Mouse (Mus musculus): ENCODE results near the gene 2310030G06Rik.

Gene 2310030G06Rik

DNA sequence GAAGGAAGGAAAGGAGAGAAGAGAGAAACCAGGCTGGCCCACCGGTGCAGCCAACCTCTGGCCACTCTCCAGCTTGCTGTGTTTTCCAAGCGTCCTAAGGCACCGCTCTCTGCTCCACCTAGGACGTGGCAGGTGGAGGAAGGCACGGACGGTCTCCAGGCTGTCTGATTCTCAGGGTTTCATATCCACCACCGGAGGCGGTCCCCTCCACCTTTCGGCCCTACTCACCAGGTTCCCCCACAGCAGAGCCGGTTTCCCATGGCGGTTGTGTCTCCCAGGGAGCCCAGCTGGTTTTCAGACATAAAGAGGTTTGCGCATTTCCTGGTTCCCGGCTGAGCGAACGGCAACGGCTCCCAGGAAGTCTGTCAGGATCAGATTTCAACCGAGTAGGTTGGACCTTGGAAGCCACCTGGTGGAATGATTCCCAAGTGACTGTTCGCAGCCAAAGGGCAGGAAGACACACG is at the start of gene 2310030G06Rik:
Gene 2310030G06Rik (minus strand): TSS at position 323 of the 464 bp plus-strand sequence.
- DNase-seq (ENCODE audit: low read depth, low spot score), result no peak

DNA sequence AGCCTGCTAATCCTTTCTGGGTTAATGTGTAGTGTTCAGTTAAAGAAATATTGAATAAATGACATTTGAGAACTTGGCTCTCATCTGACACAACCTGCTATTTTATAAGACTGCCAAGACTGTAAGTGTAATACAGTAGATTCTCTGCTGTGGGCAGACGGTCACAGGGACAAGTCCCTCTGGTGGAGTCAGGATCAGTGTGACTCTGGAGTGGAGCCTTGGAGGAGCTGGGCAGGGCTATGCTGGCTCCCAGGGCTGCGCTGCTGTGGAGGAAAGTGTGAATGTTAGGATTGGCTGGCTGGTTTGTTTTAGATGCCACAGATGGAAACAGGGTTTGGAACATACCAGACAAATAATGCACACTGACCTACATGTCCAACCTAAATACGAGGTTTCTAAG is 48.9 kb upstream of the 2310030G06Rik start:
- DNase-seq (ENCODE audit: low read depth, low spot score), result no peak

DNA sequence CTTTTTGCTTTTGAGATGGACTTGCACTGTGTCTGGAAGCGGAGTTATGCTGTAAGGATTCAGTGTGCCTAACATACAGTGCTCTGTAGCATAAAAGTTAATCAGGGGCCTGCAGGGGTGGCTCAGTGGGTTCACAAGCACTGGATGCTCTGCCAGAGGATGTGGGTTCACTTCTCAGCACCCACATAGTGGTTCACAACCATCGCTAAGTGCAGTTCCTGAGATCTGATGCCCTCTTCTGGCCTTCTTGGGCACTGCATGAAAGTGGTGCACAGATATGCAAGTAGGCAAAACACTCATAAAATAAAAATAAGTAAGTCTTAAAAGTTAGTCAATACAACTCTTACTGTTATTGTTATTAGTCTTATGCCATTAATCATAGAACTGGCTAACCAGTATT is 35.8 kb upstream of the 2310030G06Rik start:
- no peak for DNase-seq (ENCODE audit: low read depth, low spot score)

DNA sequence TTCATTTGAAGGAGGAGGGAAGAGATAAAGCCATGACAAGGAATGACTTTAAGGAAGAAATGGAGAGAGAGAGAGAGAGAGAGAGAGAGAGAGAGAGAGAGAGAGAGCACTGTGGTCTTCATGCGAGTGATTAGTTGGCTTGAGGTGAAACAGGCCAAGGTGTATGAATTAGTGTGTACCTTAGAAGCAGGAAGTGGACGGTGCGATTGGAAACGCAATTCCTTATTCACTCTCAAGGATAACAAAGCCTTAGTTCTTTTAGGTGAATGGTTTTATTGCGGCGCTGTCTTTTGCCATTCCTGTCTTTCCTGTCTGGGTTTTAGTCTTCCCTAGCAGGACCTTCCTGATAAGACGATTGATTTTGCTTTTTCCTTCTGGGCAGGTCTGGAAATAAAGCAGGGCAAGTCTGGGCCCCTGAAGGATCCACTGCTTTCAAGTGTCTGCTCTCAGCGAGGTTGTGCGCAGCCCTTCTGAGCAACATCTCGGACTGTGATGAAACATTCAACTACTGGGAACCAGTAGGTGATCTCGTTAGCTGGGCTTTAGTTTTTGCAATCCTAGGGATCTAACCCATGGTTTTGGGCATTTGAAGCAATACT is 29.9 kb upstream of the 2310030G06Rik start:
- DNase-seq (ENCODE audit: low read depth, low spot score), result no peak

DNA sequence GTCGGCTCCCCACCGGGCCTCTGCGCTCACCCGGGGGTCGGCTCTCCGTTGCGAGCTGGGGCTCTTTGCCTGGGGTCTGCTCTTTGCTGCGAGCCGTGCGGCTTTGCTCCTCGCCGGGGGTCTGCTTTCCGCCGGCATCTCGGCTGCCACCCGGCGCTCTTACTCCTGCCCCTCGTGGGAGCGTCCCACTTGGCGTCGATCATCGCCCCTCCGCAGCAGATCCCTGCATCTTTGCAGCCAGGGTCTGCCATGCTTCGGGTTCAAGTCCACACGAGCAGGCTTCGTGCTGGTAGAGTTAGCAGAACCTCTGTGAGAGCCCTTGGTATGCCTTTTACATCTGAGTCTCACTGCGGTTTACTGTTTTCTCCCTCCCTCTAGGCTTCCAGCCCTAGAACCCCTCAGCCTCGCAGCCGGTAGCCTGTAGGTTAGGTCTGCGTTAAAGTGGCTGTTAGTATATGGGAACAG is 29.4 kb upstream of the 2310030G06Rik start:
- DNase-seq (ENCODE audit: low read depth, low spot score), result no peak

DNA sequence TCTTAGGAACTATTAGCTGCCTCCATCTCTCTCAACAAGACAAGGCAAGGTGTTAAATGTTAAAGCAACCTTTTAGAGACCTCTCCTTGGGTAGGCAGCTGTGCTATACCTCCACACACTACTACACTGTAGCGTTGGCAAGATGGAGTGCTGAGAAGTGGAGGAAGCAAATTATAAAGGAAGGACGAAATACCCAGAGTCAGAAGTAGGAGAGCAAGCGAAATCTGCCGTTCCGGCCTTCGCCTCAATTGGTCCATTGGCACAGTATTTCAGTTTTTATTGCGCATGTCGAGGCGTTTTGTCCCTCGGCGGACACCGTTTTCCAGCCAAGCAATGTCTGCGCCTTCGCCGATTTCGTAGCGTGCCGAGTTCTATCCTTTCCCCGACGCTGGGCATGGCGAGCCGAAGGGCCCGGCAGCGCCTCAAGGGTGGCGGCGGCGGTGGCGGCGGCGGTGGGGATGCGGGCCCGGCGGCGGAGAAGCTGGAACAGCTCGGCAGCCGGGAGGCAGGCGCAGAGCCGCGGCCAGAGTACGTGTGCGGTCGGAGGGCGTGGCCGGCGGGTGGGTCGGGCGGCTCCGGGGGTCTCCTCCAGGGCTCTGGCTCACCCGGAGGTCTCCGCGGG is 28.8 kb upstream of the 2310030G06Rik start, which contains the start of the genes Alg9 and 1110032A03Rik:
Gene Alg9 (plus strand): TSS at position 29 of the 622 bp plus-strand sequence.
Gene 1110032A03Rik (minus strand): TSS at position 530 of the 622 bp plus-strand sequence.
- DNase-seq (ENCODE audit: low read depth, low spot score), result peak; percentile 87

DNA sequence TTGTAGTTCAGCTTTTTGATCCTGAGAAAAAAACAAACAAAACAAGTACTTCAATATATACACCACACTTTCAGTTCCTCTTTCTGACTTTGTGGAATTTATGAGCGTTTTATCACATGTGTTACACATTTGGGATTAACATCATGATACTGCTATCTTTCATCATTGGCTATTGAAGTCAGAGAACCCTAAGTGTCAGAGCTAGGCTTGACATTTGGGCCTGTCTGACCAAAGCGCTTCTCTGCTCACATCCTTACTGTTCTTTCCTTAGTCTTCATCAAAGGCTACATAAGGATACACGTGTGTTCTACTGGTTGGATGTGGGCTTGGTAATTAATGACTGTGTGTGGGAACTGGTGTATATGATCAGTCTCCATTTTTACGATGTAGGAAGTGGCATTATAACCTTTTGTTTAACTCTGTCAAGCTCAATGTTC is 27.7 kb upstream of the 2310030G06Rik start:
- DNase-seq (ENCODE audit: low read depth, low spot score), result no peak

DNA sequence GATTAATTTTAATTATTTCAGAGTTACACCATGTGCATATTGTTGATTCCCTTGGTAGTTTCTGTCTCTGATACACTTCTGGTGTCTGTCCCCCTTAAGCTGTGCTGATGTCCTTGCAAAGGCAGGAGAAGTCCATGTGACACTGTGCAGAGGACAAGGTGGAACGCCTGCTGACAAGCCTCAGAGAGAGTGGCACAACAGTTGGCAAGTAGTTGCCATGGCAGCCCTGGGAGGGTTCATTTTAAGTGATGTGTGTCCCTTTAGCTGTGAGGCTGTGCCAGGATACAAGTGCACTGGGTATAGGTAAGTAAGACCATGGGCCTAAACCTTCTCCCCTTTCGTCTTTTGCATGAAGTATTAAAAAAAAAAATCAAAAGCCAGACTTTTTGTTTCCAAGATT is 23.7 kb upstream of the 2310030G06Rik start:
- DNase-seq (ENCODE audit: low read depth, low spot score), result no peak

DNA sequence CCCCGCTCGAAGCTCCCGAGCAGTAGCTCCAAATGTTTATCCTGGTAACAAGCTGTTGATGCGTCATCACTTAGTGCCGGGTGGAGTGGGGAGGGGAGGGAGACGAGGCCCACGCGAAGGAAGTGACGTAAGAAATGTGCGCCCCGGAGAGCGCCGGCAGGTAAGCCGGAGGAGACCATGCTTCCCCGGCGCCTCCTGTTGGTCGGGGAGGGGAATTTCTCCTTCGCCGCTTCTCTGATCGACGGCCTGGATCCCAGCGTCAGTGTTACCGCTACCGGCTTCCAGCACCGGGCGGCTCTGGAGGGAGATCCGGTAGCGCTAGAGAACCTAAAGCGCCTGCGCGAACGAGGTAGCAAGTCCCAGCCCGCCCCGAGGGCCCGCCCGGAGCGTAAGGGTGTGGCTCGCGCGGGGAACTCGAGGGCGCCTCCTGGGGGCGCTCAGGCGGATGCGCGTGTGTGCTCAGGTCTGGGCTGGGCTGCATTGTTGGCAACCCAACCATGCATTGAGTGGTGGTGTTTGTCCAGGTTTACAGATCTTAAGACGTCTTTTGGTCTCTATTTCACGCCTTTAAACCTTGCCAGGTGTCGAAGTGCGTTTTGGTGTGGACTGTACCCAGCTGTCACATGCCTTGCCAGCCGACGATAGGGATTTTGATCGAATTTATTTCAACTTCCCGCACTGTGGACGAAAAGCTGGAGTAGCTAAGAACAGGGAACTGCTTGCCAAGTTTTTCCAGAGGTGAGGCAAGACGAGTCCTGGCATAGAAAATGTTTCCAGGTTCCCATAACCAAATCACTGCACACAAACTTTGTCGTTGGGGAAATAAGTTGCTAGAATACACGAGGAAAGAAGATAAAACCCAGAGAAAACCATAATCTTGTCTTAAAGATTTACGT is 22.0 kb upstream of the 2310030G06Rik start, which contains the start of gene Fdxacb1:
Gene Fdxacb1 (plus strand): TSS at position 130 of the 896 bp plus-strand sequence.
- DNase-seq (ENCODE audit: low read depth, low spot score), result peak; percentile 99

DNA sequence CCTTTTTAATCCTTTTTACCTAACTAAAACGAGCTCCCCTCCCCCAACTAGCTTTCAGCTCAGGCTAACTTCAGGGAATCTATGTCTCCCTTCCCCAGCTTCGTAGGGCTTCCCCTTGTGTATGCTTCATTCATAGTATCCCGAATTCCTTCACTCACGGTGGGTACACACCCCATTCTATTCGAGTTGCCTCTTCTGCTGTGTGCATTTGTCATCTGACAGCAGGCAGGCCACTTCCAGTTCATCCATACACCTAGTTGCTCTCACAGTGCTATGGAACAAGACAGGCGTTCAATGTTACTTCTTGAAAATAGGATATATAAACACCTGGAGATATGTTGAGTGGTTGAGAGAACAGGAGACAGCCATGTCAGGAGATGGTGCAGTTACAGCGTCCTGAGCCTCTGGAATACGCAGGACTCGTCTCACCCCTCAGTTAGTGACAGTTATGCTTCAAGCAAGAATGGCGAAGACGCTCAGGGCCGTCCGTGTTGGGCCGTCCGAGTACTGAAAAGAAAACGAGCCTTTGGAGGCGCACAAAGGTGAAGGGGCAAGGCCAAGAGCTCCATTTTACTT is 21.3 kb upstream of the 2310030G06Rik start:
- DNase-seq (ENCODE audit: low read depth, low spot score), result peak; percentile 35

DNA sequence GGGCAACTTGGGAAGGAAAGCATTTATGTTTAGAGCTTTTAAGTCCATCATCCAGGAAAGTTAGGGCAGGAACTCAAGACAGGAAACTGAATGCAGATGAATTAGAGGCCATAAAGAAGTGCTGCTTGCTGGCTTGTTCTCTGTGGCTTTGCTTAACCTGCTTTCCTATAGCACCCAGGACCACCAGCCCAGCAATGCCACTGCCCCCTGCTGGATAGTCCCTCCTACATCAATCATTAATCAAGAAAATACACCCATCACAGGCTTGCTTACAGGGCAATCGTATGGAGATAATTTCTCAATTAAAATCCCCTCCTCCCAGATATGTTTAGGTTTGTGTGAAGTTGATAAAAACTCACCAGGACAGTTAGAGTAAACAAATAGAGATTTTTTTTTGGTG is 17.0 kb upstream of the 2310030G06Rik start:
- no peak for DNase-seq (ENCODE audit: low read depth, low spot score)

DNA sequence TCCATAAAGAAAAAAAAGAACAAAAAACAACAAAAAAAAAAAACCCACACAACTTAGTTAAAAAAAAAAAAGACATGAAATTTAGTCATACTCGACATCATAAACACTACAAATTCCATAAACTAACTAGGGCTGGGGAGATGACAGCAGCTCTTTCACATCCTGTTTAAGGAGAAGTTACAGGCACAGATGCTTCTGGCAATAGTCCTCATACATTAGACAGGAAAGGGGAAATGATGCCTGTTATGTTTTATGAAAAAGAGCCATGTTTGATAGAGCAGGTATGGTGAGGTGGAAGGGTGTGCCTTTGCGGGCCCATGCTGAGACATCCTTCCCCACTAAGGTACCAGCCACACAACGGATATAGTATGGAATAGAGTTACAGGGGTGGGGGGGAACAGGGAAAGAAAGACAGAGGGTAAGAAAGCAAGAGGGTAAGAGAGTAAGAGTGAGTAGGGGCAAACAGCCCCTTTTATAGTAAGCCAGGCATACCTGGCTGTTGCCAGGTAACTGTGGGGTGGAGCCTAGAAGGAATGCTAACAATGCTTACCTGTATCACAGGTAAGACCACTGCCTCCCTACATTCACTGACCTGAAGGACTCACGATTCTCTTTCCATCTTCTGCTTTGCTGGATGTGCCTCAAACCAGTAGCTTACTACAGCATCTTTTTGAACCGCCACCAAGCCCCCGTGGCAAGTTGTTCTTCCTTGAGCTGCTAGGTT is 15.3 kb upstream of the 2310030G06Rik start:
- DNase-seq (ENCODE audit: low read depth, low spot score), result no peak

DNA sequence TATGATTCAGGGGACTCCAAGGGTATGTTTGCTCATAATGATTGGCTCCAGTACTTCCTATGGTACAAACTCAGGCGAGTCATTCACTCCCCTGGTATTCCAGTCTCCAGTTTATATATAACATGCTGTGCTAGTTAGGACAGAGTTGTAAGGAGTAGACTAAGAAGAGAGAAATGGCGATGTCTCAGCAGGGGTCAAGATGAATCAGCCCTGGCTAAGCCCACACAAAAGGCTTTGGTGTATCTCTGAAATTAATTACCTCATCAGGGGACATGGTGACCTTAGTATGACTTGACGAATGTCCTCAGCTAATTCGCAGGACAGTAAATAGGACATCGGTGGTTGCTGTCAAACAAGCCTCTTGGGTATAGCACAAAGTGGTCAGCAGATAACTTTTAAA is 10.4 kb upstream of the 2310030G06Rik start:
- no peak for DNase-seq (ENCODE audit: low read depth, low spot score)

DNA sequence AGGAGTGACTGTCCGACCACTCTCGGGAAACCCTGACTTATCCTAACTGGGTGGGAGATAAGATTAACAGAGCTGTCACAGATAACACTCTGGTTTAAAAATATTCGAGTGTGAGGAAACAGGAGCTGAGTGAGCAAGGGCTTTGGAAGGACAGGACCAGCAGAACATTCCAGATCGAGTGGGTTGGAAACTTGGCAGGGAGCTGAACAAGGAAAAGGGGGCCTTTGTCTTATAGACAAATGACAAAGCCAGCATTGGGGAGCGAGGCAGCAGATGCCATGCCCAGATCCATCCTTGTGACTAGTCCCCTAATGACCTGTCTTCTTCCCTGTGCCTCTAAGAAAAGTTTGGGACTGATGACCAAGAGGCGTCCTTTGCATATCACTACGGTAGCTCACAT is 7.6 kb upstream of the 2310030G06Rik start:
- DNase-seq (ENCODE audit: low read depth, low spot score), result peak; percentile 57

DNA sequence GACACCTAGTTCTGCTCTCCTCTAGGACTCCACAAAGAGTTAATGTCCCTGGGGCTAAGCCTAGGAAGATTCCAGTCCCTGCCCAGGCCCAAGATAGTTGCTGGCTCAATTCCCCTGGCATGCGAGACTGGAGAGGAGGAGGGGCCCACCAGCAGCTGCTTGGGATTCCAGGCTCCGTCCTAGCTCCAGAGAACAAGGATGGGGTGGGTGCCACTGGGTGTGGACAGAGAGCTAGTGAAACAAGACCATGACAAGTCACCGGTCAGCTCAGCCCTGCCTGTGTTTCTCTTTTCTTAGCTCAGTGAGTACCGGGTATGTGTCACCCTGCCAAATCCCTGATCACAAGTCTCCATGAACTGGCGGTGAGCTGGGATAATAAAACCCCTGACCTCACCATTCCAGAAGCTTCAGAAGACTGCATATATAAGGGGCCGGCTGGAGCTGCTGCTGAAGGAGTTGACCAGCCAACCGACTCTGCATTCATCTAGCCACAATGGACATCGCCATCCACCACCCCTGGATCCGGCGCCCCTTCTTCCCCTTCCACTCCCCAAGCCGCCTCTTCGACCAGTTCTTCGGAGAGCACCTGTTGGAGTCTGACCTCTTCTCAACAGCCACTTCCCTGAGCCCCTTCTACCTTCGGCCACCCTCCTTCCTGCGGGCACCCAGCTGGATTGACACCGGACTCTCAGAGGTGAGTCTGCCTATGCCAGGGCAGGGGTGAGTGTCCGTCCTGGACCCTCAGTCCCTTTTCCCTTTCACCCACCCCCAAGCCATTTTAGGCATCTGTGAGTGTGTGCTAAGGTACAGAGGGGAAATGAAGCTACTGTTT is 6.7 kb upstream of the 2310030G06Rik start:
- peak; percentile 79 for DNase-seq (ENCODE audit: low read depth, low spot score)

DNA sequence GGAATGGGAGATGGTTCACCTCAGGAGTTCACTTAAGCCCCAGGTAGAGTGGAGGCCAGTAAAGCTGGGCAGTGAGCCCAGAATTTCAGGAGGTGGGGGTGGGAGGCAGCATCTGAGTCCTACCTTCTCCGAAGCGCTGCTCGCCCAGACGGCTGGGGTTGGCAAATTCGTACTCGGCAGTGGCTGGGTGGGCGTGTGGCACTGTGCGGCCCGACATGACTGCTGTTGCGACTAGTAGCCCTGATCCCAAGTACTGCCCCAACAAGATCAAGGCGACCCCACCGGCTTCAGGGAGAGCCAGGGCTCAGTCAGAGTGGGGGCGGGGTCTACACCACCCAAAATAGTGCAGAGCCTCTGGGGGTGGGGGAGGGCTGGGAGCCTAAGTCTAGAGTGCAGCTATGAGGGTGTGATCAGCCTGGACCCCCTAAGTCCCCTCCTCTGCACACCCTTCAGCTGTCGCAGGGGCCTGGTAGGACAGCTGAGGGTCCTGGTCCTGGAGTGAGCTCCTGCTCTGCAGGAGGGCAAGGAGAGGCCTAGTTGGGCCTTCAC is 5.8 kb upstream of the 2310030G06Rik start, which contains the start of gene Hspb2:
Gene Hspb2 (minus strand): TSS at position 301 of the 549 bp plus-strand sequence.
- DNase-seq (ENCODE audit: low read depth, low spot score), result no peak

DNA sequence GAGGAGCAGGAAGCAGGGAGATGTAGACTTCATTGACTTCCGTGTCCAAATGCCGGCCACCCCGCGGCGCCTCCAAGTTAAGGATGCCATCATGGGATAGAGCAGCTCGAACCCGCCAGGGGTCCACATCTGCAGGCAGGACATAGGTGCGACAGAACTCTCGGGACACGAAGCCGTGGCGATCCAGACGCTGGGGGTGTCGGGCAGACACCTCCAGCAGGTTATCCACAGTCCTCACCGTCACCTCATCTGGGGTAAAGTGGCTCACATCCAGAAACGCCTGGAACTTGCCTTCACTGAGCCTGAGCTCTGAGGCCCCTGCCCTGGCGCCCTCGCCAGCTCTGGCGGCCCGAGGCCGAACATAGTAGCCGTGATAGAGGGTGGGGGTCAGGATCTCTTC is 5.0 kb upstream of the 2310030G06Rik start, which contains the start of gene Cryab:
Gene Cryab (plus strand): TSS at position 3 of the 400 bp plus-strand sequence.
- no peak for DNase-seq (ENCODE audit: low read depth, low spot score)

DNA sequence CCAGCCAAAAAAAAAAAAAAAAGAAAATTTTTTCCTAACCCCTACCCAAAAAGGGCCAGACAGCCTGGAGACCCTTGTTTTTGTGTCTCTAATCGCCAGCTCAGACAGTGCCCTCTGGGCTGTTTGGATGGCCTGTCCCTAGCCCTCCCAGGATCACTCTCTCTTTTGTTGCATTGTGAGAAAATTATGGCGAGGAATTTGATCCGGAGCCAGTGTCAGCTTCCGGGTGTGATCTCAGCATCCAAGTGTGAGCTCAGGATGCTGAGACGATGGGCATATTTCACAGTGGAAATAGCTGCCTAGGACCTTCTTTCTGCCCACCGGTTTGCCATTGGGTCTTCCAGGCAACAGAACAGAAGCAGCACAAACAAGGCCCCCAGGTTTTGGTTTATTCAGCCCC is 4.4 kb upstream of the 2310030G06Rik start:
- no peak for DNase-seq (ENCODE audit: low read depth, low spot score)

DNA sequence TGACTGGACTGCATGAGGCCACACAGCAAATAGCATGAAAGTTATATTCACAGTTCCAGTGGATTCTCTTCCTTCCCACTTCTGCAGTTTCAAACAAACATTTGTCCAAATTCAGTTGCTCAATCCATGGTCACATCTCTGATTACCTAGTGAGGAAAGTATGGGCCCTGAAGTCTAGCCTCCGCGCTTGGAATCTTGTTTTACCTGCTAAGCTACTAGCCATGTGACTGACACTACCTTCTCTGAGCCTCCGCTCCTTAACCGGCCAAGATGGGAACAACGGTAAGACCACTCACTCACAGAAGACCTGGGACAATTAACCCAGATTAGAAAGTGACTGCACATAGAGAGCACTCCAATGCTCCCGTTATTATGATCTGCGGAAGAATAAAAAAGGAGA is 530 bp downstream of the 2310030G06Rik start:
- DNase-seq (ENCODE audit: low read depth, low spot score), result no peak
